Mouse (Mus musculus) cortical plate, adult 2 months (tissue): Measurements from ENCODE around the gene Ciao2b.

Experiments
- CTCF ChIP-seq: fragments of 200-500 bp; IDR thresholded peaks from 2 replicates; pipeline ENCODE4 v1.5.1; 2011; ENCODE audit warnings: mild to moderate bottlenecking, control low read depth, low read length; ENCODE audit not compliant: insufficient read depth; ENCODE audit errors: extremely low read depth
- POLR2A ChIP-seq: fragments of 200-500 bp; IDR thresholded peaks from 2 replicates; pipeline ENCODE4 v1.6.1; 2011; ENCODE audit warnings: mild to moderate bottlenecking, low read length, control low read depth; ENCODE audit not compliant: insufficient read depth; ENCODE audit errors: extremely low read depth

- TF ChIP-seq CTCF (no peak), POLR2A (no peak)
These were observed 40.4 kb downstream of the Ciao2b start for GRCm38 (mm10) chr8:104601386-104601785.
